Mouse (Mus musculus) testis, postnatal 10 days (tissue): ENCODE measurements around the gene Pde4a.
"Not testable (repeated sequence)": the region's sequence is repeated elsewhere in the genome, so short reads cannot be mapped to it uniquely, and the experiment has no call there.

Experiments
- DNase-seq: peaks from one replicate; pipeline ENCODE4 v3.0.0; 2021; ENCODE audit warnings: low spot score

Gene Pde4a

DNA sequence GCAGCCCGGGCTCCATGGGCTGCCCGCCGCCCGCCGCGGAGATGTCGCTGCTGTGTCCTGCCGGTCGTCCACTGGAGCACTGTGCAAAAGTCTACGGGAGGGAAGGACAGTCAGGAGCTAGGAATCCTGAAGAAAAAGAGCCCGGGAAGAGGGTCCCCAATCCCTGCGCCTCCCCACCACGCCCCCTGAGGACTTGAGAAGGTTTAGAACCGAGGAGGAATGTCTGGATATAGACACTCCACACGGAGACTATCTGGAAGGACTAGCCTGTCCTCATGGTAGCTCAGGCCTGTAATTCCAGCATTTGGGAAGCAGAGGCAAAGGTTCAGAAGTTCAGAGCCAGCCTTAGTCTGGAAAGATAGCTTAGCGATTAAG, 79.6 kb downstream of the Pde4a start:
- DNase-seq, result no peak

DNA sequence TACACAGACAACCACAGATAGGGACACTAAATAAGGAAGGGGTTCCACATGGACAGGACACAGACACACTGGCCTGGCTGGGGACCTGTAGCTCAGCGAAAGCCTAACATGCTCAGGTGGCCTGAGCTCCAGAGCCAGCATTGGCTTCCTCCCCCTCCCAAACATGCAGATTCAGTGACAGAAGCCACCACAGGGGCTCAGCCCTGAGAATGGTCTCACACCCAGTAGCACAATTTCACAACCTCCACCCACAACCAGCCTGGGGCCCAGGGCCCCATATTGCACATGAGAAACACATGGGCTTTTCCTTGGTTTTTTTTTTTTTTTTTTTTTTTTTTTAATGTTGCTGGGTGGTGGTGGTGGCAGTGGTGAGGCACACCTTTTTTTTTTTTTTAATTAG, 80.8 kb downstream of the Pde4a start:
- no peak for DNase-seq

DNA sequence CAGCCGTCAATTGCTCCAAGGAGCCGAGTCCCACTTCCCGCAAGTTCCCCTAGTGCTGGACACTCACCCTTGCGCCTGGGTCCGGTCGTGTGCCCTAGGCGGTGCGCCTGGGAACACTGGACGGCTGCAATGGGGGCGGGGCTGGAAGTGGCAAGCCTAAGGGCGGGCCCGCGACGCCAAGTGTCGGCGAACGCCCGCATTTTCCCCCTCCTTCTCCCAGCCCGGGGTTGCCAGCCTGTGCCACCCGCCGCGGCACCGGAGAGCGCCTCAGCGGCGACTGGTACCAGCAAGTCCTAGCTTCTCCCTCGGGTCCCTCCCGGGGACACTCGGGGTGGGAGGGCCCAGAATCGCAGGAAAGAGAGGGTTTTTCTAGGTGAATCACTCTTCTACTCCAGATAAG, 82.8 kb downstream of the Pde4a start, which contains the start of gene S1pr5:
Gene S1pr5, minus strand, starts transcription at position 118 of the 400 bp plus-strand sequence.
- DNase-seq, result no peak

DNA sequence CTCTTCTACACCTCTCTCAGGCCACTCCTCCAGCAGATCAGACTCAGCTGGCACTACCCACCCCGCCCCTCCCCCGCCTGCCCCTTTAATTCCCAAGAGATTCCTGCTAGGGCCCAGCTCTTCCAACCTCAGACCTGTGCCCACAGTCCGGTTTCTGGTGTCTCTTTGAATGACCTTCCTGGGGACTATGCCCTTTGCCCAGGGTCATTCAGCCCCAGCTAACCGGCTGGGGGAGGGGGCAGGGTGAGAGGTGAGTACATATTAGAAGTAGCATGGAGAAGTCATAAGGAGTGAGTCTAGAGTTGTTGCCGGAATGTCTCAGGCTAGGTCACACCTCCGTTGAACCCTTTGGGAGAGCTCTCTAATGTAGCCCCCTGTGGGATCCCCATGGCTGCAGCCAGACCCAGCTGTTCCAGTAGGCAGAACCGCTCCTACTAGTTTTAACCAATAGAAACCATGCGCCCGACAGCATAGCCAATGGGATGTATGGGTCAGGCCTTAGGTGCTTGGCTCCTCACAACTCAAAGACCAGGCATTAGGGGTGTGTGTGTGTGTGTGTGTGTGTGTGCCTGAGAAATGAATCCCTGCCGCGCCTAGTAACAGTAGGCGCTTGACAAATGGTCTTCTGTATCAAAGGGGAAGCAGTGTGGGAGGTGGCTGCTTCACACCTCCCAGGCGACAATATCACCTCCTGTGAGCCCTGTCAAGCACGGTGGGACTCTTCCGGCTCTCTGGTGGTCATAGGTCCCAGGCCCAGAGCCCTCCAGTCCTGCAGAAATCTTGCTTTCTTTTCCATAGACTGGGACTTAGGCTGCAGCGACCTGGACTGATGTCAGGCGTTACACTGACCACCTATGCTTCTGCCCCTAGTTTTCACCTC, 84.4 kb downstream of the Pde4a start:
- DNase-seq, result no peak

DNA sequence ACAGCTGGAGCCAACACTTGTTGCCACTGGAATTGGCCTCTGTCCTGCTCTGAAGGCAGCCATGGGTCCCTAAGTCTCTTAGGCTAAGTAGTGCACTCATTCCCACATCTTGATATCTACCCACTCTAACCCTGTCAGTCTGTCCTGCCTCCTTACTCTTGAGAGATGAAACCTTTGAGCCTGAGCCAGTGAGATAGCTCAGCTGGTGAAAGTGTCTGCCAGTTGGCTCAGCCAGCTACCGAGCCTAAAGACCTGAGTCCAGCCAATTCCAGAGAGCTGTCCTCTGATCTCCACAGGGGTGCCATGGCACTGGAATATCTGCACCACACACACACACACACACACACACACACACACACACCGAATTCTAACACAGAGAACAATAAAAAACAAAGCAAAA, 85.0 kb downstream of the Pde4a start:
- no peak for DNase-seq

DNA sequence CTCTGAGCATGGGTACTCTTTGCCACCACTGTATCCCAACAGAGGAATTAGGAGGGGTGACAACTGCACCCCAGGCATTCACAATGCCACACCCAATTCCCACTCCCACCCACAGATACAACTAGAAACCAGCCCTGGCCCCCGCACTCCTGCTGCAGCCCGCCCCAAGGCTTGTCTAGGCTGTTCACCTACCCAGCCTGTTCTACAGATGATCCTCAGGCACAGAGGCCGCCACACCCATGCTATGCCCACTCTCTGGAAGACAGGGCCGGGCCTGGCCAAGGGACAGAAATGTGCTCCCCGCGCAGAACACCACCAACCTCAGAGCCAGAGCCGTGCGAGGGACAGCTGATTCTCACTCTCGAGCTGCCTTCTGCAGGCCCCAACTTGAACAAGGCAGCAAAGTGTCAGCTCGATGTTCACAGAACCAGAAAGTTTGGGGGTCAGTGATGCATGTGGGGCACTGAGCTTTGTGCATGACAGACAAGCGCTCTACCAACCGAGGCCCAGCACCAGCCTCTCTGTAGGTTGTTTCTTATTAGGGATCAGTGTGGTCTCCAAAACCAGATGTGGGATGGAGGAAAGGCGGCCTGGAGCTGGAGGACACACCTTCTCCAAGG, 85.7 kb downstream of the Pde4a start:
- DNase-seq, result no peak

DNA sequence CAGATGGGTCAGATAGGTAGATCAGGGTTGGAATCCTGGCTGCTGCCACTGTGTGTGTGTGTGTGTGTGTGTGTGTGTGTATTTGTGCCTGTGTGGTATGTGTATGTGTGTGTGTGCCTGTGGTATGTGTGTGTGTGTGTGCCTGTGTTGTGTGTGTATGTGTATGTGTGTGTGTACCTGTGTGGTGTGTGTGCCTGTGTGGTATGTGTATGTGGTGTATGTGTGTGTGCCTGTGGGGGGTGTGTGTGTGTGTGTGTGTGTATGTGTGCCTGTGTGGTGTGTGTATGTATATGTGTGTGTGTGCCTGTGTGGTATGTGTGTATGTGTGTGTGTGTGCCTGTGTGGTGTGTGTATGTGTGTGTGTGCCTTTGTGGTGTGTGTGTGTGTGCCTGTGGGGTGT, 89.2 kb downstream of the Pde4a start:
- DNase-seq, result no peak

DNA sequence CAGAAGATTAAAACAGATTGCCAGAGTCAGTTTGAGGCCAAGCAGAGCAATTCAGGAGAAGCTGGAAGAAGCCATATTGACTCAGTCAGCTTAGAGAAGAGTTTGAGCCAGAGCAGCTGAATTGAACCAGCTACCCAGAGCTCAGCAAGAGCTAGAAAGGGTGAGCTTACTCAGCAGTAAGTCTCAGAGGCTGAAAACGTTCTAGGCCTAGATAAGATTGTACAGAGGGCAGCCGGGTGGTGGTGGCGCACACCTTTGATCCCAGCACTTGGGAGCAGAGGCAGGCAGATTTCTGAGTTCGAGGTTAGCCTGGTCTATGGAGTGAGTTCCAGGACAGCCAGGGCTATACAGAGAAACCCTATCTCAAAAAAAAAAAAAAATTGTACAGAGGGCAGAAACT, 90.8 kb downstream of the Pde4a start:
- not testable (repeated sequence) for DNase-seq

DNA sequence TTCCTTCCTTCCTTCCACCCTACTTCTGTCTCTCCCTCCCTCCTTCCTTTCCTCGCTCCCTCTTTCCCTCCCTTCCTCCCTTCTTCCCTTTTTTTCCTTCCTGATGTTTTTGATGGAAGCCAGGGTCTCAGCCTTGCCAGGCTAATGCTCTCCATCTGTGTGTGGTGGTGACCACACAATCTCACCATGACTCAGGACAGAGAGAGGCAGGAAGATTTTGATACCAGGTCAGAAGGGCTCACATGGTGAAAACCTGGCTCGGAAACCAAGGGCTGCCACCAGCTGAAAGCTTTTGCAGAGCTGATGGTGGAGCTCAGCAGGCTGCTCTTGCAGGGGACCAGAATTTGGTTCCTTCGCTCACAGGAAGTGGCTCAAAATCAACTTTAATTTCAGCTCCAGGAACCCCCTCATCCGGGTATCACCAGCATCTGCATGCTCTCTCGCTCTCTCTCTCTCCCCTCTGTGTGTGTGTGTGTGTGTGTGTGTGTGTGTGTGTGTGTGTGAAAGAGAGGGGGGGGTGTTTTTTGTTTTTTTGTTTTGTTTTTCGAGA, 95.1 kb downstream of the Pde4a start:
- DNase-seq, result no peak

DNA sequence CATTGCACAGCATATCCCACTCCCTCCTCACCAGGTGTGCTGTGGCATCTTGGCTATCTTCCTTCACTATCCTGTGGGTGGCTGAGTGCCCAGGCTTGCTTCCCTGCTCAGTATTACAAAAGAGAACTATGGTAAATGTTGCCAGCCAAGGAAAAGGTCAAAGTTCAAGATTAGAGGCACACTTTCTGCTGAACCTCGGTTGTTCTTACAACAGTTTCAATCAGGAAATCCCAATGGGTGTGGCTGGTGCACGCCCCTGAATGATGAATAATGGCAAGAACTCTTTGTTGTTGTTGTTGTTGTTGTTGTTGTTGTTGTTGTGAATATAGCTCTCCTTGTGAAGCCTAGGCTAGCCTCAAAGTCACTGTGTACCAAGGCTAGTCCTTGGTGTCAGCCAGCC, 96.3 kb downstream of the Pde4a start:
- DNase-seq, result no peak
